Mouse (Mus musculus) erythroid progenitor cell, adult 5-6 weeks (primary cell): ENCODE measurements around the gene Slc44a3. TPM values are rescaled to one million over a fixed set of nuclear protein-coding genes. Genes with fewer than 3 reads are reported as not detected.

Experiments
- ATAC-seq: replicated peaks from 2 replicates; pipeline ENCODE4 v1.8.0; 2016; ENCODE audit warnings: moderate number of reproducible peaks, mild to moderate bottlenecking, moderate TSS enrichment, inconsistent platforms; ENCODE audit not compliant: poor library complexity, low FRiP score, severe bottlenecking
- total RNA-seq, 2 experiments: library from RNA; stranded (forward) in 1 of 2; stranded (reverse) in 1 of 2; fragments of 150-400 nt in 1 of 2; fragments of 186-747, 209-891 nt in 1 of 2; gene quantifications; 2 replicates each; pipeline versions ENCODE4 v1.2.3 to v1.2.4; 2015 to 2017; ENCODE audit warnings: low replicate concordance in 2 of 2

The Slc44a3 gene
- total RNA-seq, 2 experiments from 2014 or later: not detected

DNA sequence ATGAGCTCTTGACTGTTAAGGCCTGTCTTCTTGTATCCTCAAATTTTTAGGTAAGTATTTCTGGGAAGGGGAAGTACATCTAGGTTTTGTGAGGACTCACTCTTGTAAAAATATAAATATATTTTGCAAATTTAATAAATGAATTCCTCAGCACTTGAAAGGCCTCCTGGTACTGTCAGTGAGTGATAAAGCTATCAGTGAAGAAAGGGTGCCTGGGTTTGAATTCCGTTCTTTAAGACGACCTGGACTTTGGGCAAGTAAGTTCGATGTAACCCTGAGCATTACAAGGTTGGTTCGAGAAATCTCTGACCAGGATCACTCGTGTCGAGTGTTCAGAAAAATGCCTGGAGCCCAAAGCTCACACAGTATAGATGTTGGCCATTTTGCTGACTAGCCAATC lies 98.8 kb downstream of the Slc44a3 start:
- ATAC-seq: no peak

- ATAC-seq: no peak
These were observed 101.8 kb downstream of the Slc44a3 start for GRCm38 (mm10) chr3:121430289-121430936.

GRCm38 (mm10) chr3:121429469-121429868 lies 102.7 kb downstream of the Slc44a3 start:
- no peak for ATAC-seq

- ATAC-seq: no peak
These were observed 103.4 kb downstream of the Slc44a3 start for GRCm38 (mm10) chr3:121428696-121429259.

- no peak for ATAC-seq
These were observed 104.0 kb downstream of the Slc44a3 start for GRCm38 (mm10) chr3:121428230-121428629.

DNA sequence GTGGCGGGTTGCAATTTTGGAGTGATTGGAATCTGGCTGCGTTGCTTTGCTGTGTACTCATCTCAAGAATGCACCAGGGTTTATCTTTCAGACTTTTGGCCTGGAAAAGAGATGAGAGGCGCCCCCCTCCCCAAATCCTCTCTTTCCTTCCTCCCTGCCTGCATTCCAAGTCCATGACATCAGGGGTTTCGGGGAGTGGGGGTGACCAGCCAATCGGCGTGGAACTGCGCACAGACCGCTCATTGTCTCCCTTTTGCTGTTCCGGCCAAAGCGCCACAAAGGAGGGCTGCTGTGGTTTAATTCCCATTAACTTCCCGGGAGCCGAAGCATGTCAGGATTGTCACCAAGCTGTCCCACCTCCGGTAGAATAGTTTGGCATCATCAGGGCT lies 104.7 kb downstream of the Slc44a3 start:
- ATAC-seq: no peak

- peak; percentile 43; the same call in 1 of the 2 replicates for ATAC-seq
These were observed 105.3 kb downstream of the Slc44a3 start for GRCm38 (mm10) chr3:121426621-121427519.

- ATAC-seq: peak; percentile 60; the same call in 1 of the 2 replicates
These were observed 106.2 kb downstream of the Slc44a3 start, which contains the start of gene Cnn3 for GRCm38 (mm10) chr3:121425861-121426620. TSS of gene Cnn3 (plus strand) at chr3:121426497.

- no peak for ATAC-seq
These were observed 109.8 kb downstream of the Slc44a3 start for GRCm38 (mm10) chr3:121422405-121422804.

DNA sequence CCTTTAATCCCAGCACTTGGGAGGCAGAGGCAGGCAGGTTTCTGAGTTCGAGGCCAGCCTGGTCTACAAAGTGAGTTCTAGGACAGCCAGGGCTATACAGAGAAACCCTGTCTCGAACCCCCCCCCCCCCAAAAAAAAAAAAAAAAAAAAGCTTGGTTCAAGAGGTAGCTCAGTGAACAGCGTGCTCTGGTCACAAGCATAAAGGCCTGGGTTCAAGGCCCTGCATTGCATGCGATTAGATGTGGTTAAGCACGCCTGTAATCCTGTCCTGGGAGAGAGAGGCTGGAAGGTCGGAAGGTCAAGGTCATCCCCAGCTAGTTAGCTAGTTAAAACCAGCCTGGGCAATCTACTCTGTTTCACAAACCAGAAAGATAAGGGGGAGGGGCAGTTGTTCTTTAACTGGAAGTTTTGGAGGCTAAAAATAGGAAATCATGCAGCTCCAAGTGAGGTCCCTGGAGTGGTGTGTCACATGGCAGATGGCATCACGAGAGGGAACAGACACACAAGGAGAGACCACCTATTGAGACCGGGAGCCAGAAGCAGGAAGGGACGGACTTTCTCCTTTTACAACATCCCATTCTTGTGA lies 113.3 kb downstream of the Slc44a3 start:
- ATAC-seq: no peak

- ATAC-seq: no peak
These were observed 114.0 kb downstream of the Slc44a3 start for GRCm38 (mm10) chr3:121418251-121418601.

- ATAC-seq: no peak
These were observed 114.6 kb downstream of the Slc44a3 start for GRCm38 (mm10) chr3:121417379-121418250.

DNA sequence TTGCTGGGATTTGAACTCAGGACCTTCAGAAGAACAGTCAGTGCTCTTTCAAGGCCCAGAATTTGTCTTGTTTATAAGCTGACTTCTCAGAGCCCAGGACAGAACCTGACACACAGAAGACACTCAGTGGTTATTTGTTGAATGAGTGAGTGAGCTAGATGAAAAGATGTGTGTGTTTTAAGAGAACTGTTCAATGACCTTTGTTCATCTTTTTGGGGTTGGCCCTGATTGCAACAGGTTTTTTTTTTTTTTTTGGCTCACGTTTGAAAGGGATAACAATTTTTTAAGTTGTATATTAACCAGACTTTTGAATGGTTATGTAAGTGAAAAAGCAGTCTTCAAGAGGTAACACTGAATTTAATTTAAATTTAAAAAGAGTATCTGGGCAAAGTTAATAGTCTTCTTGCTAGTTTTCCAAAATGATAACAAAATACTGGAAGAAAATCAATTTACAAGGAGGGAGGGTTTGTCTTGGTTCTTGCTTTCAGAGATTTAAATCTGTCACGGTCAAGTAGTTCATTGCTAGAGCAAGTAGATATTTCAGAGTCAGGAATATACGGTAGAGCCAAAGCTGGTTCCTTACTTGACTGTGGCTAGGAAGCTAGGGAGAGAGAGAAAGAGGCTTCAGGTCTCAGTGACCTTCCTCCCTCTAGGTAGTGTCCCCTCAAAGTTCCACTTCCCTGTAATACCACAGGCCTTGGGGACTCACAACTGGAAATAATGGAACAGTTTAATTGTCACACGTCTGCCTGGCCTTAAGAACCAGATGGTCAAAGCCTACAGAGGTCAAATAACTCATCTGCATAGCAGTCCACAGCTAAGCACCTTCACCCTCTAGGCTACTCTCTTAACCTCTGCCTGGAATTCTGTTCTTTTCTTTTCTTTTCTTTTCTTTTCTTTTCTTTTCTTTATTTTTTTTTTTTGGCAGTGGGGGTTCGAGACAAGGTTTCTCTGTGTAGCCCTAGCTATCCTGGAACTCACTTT lies 115.7 kb downstream of the Slc44a3 start:
- ATAC-seq: no peak

GRCm38 (mm10) chr3:121411450-121411849 lies 120.8 kb downstream of the Slc44a3 start:
- ATAC-seq: no peak
